In the genomic region with DNA sequence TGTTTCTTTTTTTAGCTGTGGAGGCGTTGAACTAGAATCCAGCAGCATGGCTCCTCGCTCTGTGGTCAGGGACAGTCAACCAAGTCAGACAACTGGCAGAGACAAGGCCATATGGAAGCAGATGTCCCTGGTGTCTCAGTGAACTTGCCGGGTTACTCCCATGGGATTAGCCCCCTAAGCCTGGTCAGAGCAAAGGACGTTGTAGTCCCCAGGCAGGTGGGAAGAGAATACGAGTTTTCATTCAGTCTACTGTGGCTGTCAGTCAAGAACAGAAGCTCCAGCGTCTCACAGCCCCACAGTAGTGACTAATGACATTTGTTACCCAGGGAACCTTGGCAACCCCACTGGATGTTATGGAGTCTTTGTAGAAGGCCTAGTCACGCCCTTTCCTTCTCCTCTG, we compare ENCODE assay signal across 16 mouse cellular contexts. TPM values are rescaled to one million over a fixed set of nuclear protein-coding genes. Genes with fewer than 3 reads are reported as not detected.
DNase-seq lines count a peak whose midpoint lies in the region; ATAC-seq lines count a peak whose summit lies in the region.
"Had no signal": no experiment of that assay in that cellular context is flagged by ENCODE, and none has a peak within 500 bp of the region (broad histone marks: within the 10 kb centered on the region; RNA-seq: fewer than 3 reads in every experiment).

No protein-coding gene starts in this region.

- no peak overlapping the region for H3K9ac ChIP-seq in embryonic facial prominence, embryonic 15.5 days
- 0 out of 2 replicates have a peak overlapping the region, but pooled peaks have one; percentile 43 for H3K9ac ChIP-seq in hindbrain, embryonic 14.5 days
- H3K9ac ChIP-seq in midbrain, embryonic 13.5 days (replicated peaks), result no peak overlapping the region
- H3K9ac ChIP-seq: liver, embryonic 12.5 days had no signal

- H3K4me1 ChIP-seq in embryonic facial prominence, embryonic 15.5 days, result peaks cover 66% of the 10 kb centered on the region
- peaks cover 87% of the 10 kb centered on the region for H3K4me1 ChIP-seq in hindbrain, embryonic 14.5 days (replicated peaks; ENCODE audit: control insufficient read depth, insufficient read depth, low read length)
- H3K4me1 ChIP-seq in midbrain, embryonic 13.5 days (replicated peaks), result peaks cover 88% of the 10 kb centered on the region

- H3K4me3 ChIP-seq in embryonic facial prominence, embryonic 15.5 days (replicated peaks), result no peak overlapping the region
- no peak overlapping the region for H3K4me3 ChIP-seq in hindbrain, embryonic 14.5 days (replicated peaks; ENCODE audit: low read length)
- H3K4me3 ChIP-seq in midbrain, embryonic 13.5 days (replicated peaks), result no peak overlapping the region
- H3K4me3 ChIP-seq: erythroblast, embryonic 14.5 days; liver, embryonic 12.5 days had no signal

- peak; percentile 46 for DNase-seq in MN1 (ENCODE audit: low spot score)
- no peak for DNase-seq in hindbrain, embryonic 14.5 days (ENCODE audit: low spot score)
- DNase-seq in left cerebral cortex, adult 8-10 months (ENCODE audit: low spot score in 2 of 2), result no peak
- no peak for DNase-seq in thymus, postnatal 36 days
- DNase-seq in cerebellum, adult 9-10 months, result no peak
- no peak for DNase-seq in frontal cortex, postnatal 14 days (ENCODE audit: low spot score in 2 of 2)
- DNase-seq: adrenal gland, postnatal 36 days; cerebellum, adult 8-10 months; heart, postnatal 14 days; kidney, adult 2 months; lung, postnatal 36 days had no signal

- peak overlapping the region; percentile 13; the same call in 1 of the 2 replicates for H3K4me2 ChIP-seq in embryonic facial prominence, embryonic 15.5 days (replicated peaks)
- peak overlapping the region; percentile 43 for H3K4me2 ChIP-seq in hindbrain, embryonic 14.5 days (replicated peaks)
- 0 out of 2 replicates have a peak overlapping the region, but pooled peaks have one; percentile 1 for H3K4me2 ChIP-seq in midbrain, embryonic 13.5 days (replicated peaks)
- H3K4me2 ChIP-seq: liver, embryonic 12.5 days had no signal

- WGBS in embryonic facial prominence, embryonic 15.5 days, result 40% methylated on average over 7 of the region's 7 CpGs
- WGBS in hindbrain, embryonic 14.5 days, result 22% methylated on average over 7 of the region's 7 CpGs
- WGBS in midbrain, embryonic 13.5 days, result 27% methylated on average over 7 of the region's 7 CpGs

- ATAC-seq in embryonic facial prominence, embryonic 15.5 days (ENCODE audit: insufficient number of reproducible peaks, low FRiP score, low TSS enrichment, low read depth), result 0 out of 2 replicates have a peak, but pooled peaks have one; percentile 27
- ATAC-seq in hindbrain, embryonic 14.5 days (ENCODE audit: low FRiP score), result no peak
- ATAC-seq in midbrain, embryonic 13.5 days, result 0 out of 2 replicates have a peak, but pooled peaks have one; percentile 0
- ATAC-seq: liver, embryonic 12.5 days had no signal

- H3K27me3 ChIP-seq in embryonic facial prominence, embryonic 15.5 days, result peaks cover 32% of the 10 kb centered on the region
- H3K27me3 ChIP-seq in hindbrain, embryonic 14.5 days (ENCODE audit: control insufficient read depth, insufficient read depth, low read length), result no peaks in the 10 kb centered on the region
- no peaks in the 10 kb centered on the region for H3K27me3 ChIP-seq in midbrain, embryonic 13.5 days

- H3K9me3 ChIP-seq in embryonic facial prominence, embryonic 15.5 days (replicated peaks), result no peaks in the 10 kb centered on the region
- H3K9me3 ChIP-seq in hindbrain, embryonic 14.5 days (ENCODE audit: control insufficient read depth, low read length), result no peaks in the 10 kb centered on the region
- no peaks in the 10 kb centered on the region for H3K9me3 ChIP-seq in midbrain, embryonic 13.5 days
- H3K9me3 ChIP-seq: liver, embryonic 12.5 days had no signal

- peak overlapping the region; percentile 82 for H3K27ac ChIP-seq in embryonic facial prominence, embryonic 15.5 days (replicated peaks)
- peak overlapping the region; percentile 98 for H3K27ac ChIP-seq in hindbrain, embryonic 14.5 days
- peak overlapping the region; percentile 97 for H3K27ac ChIP-seq in midbrain, embryonic 13.5 days
- H3K27ac ChIP-seq: liver, embryonic 12.5 days; stomach, postnatal 0 days had no signal

- H3K36me3 ChIP-seq in embryonic facial prominence, embryonic 15.5 days, result no peaks in the 10 kb centered on the region
- no peaks in the 10 kb centered on the region for H3K36me3 ChIP-seq in hindbrain, embryonic 14.5 days (replicated peaks; ENCODE audit: control insufficient read depth, insufficient read depth)
- H3K36me3 ChIP-seq in midbrain, embryonic 13.5 days, result no peaks in the 10 kb centered on the region
- H3K36me3 ChIP-seq: liver, embryonic 12.5 days had no signal

RNA-seq across cellular contexts. Expression of a gene that starts 28.8 kb away (rescaled TPM):
- polyA plus RNA-seq in embryonic facial prominence, embryonic 15.5 days (2015; fragmentation: Nextera tagmentation; extraction: Ambion mirVana), result 17.1 and 17.2 TPM in 2 replicates
- 14.5 and 16.5 TPM in 2 replicates for polyA plus RNA-seq in hindbrain, embryonic 14.5 days (2014; fragmentation: Nextera tagmentation; extraction: Ambion mirVana)
- polyA plus RNA-seq in midbrain, embryonic 13.5 days (2015; fragmentation: Nextera tagmentation; extraction: Ambion mirVana), result 17.9 and 18.7 TPM in 2 replicates
- total RNA-seq in left cerebral cortex, adult 8-10 months (2022), result 10 to 100 TPM; 22.7 to 28.2 (median 26.1) TPM

RNA-seq across cellular contexts. Expression of a gene that starts 47.5 kb away (rescaled TPM):
- polyA plus RNA-seq in embryonic facial prominence, embryonic 15.5 days (2015; fragmentation: Nextera tagmentation; extraction: Ambion mirVana), result 6.2 and 6.4 TPM in 2 replicates
- polyA plus RNA-seq in hindbrain, embryonic 14.5 days (2014; fragmentation: Nextera tagmentation; extraction: Ambion mirVana), result 22.4 and 27.7 TPM in 2 replicates
- 20.2 and 20.9 TPM in 2 replicates for polyA plus RNA-seq in midbrain, embryonic 13.5 days (2015; fragmentation: Nextera tagmentation; extraction: Ambion mirVana)
- total RNA-seq in left cerebral cortex, adult 8-10 months (2022), result 10 to 100 TPM; 21.6 to 26.5 (median 24.1) TPM
